Mouse (Mus musculus) frontal cortex, postnatal 36 days (tissue): ENCODE data around the gene Heatr4.
A peak's percentile ranks its signal among the peaks of the same experiment; 100 is the strongest.

Source experiments
- DNase-seq, 2 experiments: peaks; one replicate each; pipeline ENCODE4 v3.0.0; 2022; ENCODE audit warnings: low spot score in 2 of 2

Gene Heatr4

GRCm38 (mm10) chr12:83998341-83999107 lies 13.9 kb upstream of the Heatr4 start:
- peak; percentile 25 to 31 for DNase-seq

GRCm38 (mm10) chr12:83997221-83997620 lies 12.6 kb upstream of the Heatr4 start:
- no peak for DNase-seq

DNA sequence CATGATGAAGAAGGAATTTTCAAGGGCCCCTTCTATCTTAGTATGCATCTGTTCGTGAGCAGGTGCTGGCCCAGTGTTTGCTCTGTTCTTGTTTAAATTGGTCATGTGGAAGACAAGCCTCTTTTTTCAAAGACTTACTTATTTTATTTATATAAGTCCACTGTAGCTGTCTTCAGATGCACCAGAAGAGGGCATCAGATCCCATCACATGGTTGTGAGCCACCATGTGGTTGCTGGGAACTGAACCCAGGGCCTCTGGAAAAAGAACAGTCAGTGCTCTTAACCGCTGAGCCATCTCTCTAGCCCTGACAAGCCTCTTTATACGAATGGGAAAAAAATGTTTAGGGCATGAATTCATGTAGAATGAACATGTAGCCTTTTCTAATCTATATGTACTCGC lies 4.7 kb upstream of the Heatr4 start:
- no peak for DNase-seq

- DNase-seq: no peak
Measured at GRCm38 (mm10) chr12:83988483-83988882, 3.8 kb upstream of the Heatr4 start.

DNA sequence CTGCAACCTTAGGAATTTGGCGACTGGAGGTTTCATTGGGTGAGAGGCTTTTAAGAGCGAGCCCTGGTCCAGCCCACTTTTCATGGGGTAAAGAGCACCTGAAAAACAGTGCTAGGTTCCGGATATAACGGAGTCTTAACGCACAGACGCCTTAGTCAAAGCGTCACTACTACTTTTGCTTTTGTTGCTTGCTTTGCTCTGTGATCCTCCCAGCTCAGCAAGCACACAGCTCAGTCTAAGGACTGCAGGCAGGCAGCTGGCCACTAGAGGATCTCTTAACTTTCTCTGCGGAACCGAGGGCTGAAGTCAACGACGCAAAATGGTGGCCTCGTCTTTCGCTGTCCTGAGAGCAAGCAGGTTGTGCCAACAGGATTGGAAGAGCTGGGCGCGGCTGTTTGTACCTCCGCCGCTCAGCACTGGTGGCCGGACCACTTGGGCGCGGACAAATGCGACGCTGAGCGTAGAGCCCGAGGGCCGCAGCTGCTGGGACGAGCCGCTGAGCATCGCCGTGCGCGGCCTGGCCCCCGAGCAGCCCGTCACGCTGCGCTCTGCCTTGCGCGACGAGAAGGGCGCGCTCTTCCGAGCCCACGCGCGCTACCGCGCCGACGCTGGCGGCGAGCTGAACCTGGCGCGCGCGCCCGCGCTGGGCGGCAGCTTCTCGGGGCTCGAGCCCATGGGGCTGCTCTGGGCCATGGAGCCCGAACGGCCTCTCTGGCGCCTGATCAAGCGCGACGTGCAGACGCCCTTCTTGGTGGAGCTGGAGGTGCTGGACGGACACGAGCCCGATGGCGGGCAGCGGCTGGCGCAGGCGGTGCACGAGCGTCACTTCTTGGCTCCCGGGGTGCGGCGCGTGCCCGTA lies 3.2 kb upstream of the Heatr4 start, which contains the start of gene Acot2:
Gene Acot2, plus strand, starts transcription at position 279 of the 859 bp plus-strand sequence.
- peak; percentile 77 to 85 for DNase-seq

- no peak for DNase-seq
Measured at GRCm38 (mm10) chr12:83987242-83987582, 2.6 kb upstream of the Heatr4 start.

DNA sequence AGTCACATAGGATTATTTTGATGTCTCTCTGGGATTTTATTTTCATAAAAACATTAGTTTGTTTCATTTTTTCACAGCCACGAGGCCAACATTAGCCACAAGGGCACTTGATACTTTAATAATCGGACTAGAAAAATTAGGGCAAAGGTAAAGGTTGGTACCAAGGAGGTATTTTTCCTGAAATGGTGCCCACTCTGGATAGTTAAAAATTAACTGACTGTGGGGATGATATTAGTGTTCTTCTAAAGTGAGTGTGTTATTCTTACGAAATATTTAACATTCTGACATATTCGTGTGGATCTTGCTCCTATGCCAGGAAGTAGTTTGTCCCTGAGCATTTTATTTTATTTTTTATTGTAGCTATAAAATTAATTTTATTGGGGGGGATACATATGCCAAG lies 3.0 kb downstream of the Heatr4 start:
- no peak for DNase-seq

DNA sequence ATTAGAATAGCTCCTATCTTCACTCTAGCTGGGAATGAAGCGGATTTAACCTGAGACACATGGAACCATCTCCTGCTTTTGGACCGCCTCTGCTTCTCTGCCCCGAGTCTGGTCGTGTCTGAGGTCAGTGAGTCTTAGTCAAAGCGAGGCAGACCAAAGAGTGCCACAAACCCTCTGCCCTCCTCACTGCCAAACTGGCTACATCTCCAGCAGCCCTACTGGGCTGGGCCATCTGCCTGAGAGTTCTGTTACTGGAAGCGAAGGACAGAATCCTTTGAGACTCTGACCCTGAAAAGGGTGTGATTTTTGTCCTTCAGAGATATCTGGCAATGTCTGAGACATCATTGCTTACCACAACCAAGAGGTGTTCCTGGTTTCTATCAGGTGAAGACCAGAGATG lies 5.8 kb downstream of the Heatr4 start:
- no peak for DNase-seq

GRCm38 (mm10) chr12:83972117-83972516 lies 12.5 kb downstream of the Heatr4 start:
- DNase-seq: peak; percentile 47 to 70

DNA sequence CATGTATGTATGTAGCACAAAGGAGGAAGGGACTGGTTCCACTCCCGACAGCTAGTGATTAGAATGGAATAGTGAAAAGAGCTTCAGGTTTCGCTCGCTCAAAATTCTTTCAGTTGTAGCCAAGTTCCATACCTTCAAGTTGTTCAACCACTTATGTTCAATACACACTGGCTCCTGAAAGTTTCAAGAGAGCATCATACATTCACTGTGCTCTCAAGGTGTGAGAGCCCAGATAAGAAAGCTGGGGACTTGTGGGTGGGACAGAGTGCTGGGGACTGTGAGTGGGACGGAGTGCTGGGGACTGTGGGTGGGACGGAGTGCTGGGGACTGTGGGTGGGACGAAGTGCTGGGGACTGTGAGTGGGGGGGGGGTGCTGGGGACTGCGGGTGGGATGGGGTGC lies 19.4 kb downstream of the Heatr4 start:
- no peak for DNase-seq

GRCm38 (mm10) chr12:83958278-83958677 lies 26.4 kb downstream of the Heatr4 start:
- DNase-seq: no peak

DNA sequence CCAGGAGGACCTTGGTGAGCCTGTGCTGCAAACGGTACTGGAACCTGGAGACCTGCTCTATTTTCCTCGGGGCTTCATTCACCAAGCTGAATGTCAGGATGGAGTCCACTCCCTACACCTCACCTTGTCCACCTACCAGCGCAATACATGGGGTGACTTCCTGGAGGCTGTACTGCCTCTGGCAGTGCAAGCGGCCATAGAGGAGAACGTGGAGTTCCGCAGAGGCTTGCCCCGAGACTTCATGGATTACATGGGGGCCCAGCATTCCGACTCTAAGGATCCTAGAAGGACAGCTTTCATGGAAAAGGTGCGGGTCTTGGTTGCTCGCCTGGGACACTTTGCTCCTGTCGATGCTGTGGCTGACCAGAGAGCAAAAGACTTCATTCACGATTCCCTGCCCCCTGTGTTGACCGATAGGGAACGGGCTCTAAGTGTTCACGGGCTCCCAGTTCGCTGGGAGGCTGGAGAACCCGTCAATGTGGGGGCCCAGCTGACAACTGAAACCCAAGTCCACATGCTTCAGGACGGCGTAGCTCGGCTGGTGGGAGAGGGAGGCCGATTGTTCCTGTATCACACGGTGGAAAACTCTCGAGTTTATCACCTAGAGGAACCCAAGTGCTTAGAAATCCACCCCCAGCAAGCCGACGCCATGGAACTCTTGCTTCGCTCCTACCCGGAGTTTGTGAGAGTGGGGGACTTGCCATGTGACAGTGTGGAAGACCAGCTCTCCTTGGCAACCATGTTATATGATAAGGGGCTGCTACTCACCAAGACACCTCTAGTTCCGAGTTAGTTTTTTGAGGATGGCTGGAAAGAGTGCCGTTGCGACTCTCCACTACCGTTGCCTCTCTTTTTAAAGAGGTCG lies 32.7 kb downstream of the Heatr4 start:
- DNase-seq: no peak

- DNase-seq: peak; percentile 56 to 66
Measured at GRCm38 (mm10) chr12:83950840-83951701, 33.6 kb downstream of the Heatr4 start.

DNA sequence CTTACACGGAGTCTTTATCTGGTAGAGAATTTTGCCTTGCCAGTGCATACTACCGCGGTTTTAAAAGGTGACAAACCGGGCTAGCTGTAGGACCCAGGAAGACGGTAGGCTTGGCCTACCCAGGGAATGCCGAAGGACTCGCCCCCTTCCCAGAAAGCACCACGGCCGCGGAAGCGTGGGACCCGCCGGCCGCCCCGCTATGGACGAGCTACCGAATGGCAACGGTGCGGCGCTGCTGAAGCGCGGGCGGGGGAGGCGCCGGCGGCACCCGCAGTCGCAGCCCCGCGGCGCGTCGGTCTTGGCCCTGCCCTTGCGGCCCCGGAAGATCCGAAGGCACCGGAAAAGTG lies 34.2 kb downstream of the Heatr4 start, which contains the start of gene Riox1:
Gene Riox1, plus strand, starts transcription at position 116 of the 347 bp plus-strand sequence.
- peak; percentile 85 to 86 for DNase-seq

DNA sequence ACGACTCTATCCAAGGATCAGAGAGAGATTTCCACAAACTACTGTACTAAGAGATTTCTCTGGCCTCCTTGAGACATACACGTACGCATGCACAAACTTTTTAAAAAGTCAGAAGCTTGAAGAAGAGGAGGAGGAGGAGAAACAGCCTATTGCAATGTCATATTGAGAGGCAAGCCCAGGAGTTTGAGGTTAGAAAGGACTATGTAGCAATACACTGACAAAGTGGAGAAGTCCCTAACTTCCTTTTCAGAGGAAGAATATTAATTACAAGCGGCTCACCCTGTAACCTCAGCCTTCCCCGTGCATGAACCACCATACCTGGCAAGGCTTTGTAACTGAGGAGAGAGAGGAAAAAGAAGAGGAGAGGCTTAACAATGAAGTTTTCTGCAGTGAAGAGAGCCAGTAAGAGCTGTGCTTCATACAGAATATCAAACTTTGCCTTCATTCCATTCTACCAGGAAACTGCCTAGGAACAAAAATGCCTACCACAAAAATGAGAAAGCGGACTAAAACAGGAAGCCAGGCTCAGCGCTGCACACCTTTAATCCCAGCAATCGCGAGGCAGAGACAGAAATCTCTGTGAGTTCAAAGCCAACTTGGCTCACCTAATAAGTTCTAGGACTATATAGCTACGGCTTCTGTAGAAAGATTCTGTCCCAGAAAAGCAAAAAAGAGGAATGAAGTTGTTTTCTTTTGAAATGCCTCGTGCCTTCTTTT lies 34.7 kb downstream of the Heatr4 start:
- no peak for DNase-seq

DNA sequence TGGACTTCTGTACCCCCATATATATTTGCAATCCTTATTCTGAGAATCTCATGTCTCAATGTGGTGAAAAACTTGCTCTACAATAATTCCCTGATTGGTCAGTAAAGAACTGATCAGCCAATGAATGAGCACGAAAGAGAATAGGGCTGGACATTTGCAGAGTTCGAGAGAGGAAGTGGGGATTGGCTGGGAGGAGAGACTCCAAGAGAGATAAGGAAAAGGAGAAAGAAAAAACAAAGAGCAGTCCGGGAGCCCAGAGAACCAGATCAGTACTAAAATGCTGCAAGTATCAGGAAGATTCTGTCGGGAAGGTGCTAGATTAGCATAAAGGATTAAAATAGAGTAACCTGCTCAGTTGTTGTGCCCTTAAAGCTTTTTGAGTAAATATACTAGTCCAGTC lies 35.6 kb downstream of the Heatr4 start:
- no peak for DNase-seq

- no peak for DNase-seq
Measured at GRCm38 (mm10) chr12:83947260-83947811, 37.3 kb downstream of the Heatr4 start.

DNA sequence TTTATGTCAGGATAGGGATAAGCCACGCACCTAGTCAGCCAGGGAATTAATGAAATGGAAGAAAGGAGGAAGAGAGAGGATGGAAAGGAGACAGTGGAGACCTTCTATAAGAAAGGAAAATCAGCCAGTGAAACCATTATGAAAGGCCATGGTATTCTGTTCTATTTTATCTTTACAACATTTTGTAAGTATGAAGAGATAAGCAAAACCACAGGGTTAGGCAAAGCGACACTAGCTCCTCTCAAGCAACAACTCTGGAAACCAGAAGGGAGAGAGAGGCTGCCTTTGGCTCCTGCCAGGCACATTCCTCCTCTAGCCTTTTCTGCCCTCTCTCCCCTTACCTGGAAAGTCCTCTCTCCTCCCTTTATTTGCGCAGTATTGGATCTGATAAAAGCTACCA lies 42.7 kb downstream of the Heatr4 start:
- DNase-seq: no peak

GRCm38 (mm10) chr12:83940031-83940430 lies 44.6 kb downstream of the Heatr4 start:
- no peak for DNase-seq

DNA sequence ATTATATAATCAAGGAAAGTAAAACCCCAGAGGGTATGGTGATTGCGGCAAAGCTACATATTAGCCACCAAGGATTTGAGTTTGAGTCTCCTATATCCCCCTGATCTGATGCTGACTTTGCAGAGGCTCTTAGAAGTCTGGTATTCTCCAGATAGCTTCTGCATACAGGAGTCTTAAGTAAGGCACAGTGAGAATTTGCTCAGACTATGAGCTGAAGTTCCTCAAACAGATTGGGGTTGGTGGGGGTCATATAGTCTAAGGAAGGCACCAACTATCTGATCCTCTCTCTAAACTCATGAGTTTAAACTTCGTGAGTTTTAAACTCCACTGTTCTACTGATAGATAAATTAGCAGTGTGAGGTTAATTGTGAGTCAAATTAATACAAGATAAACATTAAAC lies 45.3 kb downstream of the Heatr4 start:
- no peak for DNase-seq
